Mouse (Mus musculus): ENCODE results near the gene Fbxl13.

Fbxl13 gene

GRCm38 (mm10) chr5:21485197-21485829 lies 160.1 kb downstream of the Fbxl13 start:
- no peak for DNase-seq (ENCODE audit: low read depth, low spot score)

- no peak for DNase-seq (ENCODE audit: low read depth, low spot score)
Observed at GRCm38 (mm10) chr5:21483275-21483674, 162.2 kb downstream of the Fbxl13 start.

- no peak for DNase-seq (ENCODE audit: low read depth, low spot score)
Observed at GRCm38 (mm10) chr5:21482446-21483222, 162.8 kb downstream of the Fbxl13 start.

- DNase-seq (ENCODE audit: low read depth, low spot score): no peak
Observed at GRCm38 (mm10) chr5:21481521-21481920, 163.9 kb downstream of the Fbxl13 start.

GRCm38 (mm10) chr5:21479746-21480145 lies 165.7 kb downstream of the Fbxl13 start:
- no peak for DNase-seq (ENCODE audit: low read depth, low spot score)

GRCm38 (mm10) chr5:21478428-21478827 lies 167.0 kb downstream of the Fbxl13 start:
- no peak for DNase-seq (ENCODE audit: low read depth, low spot score)

- DNase-seq (ENCODE audit: low read depth, low spot score): no peak
Observed at GRCm38 (mm10) chr5:21468100-21468499, 177.3 kb downstream of the Fbxl13 start.

GRCm38 (mm10) chr5:21467387-21467786 lies 178.0 kb downstream of the Fbxl13 start:
- no peak for DNase-seq (ENCODE audit: low read depth, low spot score)

- DNase-seq (ENCODE audit: low read depth, low spot score): no peak
Observed at GRCm38 (mm10) chr5:21440833-21441530, 204.5 kb downstream of the Fbxl13 start.

GRCm38 (mm10) chr5:21439446-21440110 lies 205.9 kb downstream of the Fbxl13 start:
- DNase-seq (ENCODE audit: low read depth, low spot score): no peak

- peak; percentile 39 for DNase-seq (ENCODE audit: low read depth, low spot score)
Observed at GRCm38 (mm10) chr5:21438428-21438827, 207.0 kb downstream of the Fbxl13 start.

- DNase-seq (ENCODE audit: low read depth, low spot score): no peak
Observed at GRCm38 (mm10) chr5:21436471-21436975, 208.9 kb downstream of the Fbxl13 start.

- DNase-seq (ENCODE audit: low read depth, low spot score): peak; percentile 13
Observed at GRCm38 (mm10) chr5:21434148-21434929, 211.1 kb downstream of the Fbxl13 start.

Data from CD4-positive helper T cell, adult 2 months (primary cell).